In the genomic region with DNA sequence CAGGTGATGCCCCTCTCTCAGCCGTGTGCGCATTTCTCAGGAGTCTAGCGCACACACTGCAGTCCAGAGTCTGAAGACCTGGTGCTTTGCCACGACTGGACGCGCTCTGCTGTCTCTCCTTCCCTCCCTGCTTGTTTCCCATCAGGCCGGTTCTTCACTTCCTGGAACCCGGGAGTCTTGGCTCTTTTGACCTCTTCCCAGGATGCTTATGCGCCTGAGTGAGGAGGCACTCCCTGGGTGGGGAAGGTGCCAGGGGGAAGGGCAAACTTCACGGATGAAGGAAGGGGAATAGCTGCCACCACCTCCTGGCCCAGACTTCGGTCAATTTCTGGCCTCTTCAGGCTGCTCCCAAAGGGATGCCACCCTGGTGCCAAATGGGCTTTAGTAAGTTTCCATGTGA, we compare ENCODE assay signal across 20 mouse cellular contexts.
DNase-seq lines count a peak whose midpoint lies in the region; ATAC-seq lines count a peak whose summit lies in the region.
"Had no signal": no experiment of that assay in that cellular context is flagged by ENCODE, and none has a peak within 500 bp of the region (broad histone marks: within the 10 kb centered on the region; RNA-seq: fewer than 3 reads in every experiment).

No protein-coding gene starts in this region.

- no peak for ATAC-seq in heart, embryonic 12.5 days (ENCODE audit: insufficient number of reproducible peaks, low FRiP score)
- ATAC-seq: intestine, postnatal 0 days; liver, postnatal 0 days had no signal

- 25% methylated on average over 11 of the region's 11 CpGs for WGBS in embryonic facial prominence, embryonic 10.5 days
- WGBS in hindbrain, embryonic 10.5 days, result 37% methylated on average over 11 of the region's 11 CpGs
- 46% methylated on average over 11 of the region's 11 CpGs for WGBS in heart, embryonic 12.5 days

- peak; percentile 34 for DNase-seq in cerebellum, adult 9-11 months
- no peak for DNase-seq in cerebellum, postnatal 36 days
- peak; percentile 49 for DNase-seq in ZHBTc4 (ENCODE audit: low read depth, low spot score)
- DNase-seq in embryonic facial prominence, embryonic 10.5 days (ENCODE audit: low spot score), result peak; percentile 21
- DNase-seq in kidney, postnatal 25 days, result peak; percentile 18 to 59
- DNase-seq in hindbrain, embryonic 10.5 days (ENCODE audit: low spot score), result no peak
- DNase-seq: gastrocnemius, postnatal 14 days; layer of hippocampus, adult 9-11 months; liver, postnatal 0 days; lung, postnatal 14 days; spleen, adult 18-20 months; thymus, postnatal 14 days had no signal

- H3K4me1 ChIP-seq in embryonic facial prominence, embryonic 10.5 days, result peaks cover 10% of the 10 kb centered on the region
- H3K4me1 ChIP-seq in hindbrain, embryonic 10.5 days (replicated peaks), result peaks cover 9% of the 10 kb centered on the region
- H3K4me1 ChIP-seq in heart, embryonic 12.5 days (replicated peaks), result no peaks in the 10 kb centered on the region
- H3K4me1 ChIP-seq: embryonic facial prominence, embryonic 15.5 days; hindbrain, embryonic 15.5 days; limb, embryonic 15.5 days; stomach, embryonic 15.5 days had no signal

- 0 out of 2 replicates have a peak, but pooled peaks cover 2% of the 10 kb centered on the region for H3K9me3 ChIP-seq in embryonic facial prominence, embryonic 10.5 days
- no peaks in the 10 kb centered on the region for H3K9me3 ChIP-seq in hindbrain, embryonic 10.5 days
- H3K9me3 ChIP-seq in heart, embryonic 12.5 days (replicated peaks), result no peaks in the 10 kb centered on the region
- H3K9me3 ChIP-seq: embryonic facial prominence, embryonic 15.5 days; forebrain, embryonic 10.5 days; heart, embryonic 10.5 days; hindbrain, embryonic 15.5 days; limb, embryonic 15.5 days; stomach, embryonic 15.5 days had no signal

- no peak overlapping the region for H3K27ac ChIP-seq in embryonic facial prominence, embryonic 10.5 days (replicated peaks)
- no peak overlapping the region for H3K27ac ChIP-seq in hindbrain, embryonic 10.5 days
- no peak overlapping the region for H3K27ac ChIP-seq in heart, embryonic 12.5 days (ENCODE audit: poor library complexity, severe bottlenecking)
- H3K27ac ChIP-seq: embryonic facial prominence, embryonic 15.5 days; forebrain, embryonic 10.5 days; heart, embryonic 10.5 days; hindbrain, embryonic 15.5 days; limb, embryonic 15.5 days; stomach, embryonic 15.5 days had no signal

- peaks cover 69% of the 10 kb centered on the region for H3K27me3 ChIP-seq in embryonic facial prominence, embryonic 10.5 days (replicated peaks; ENCODE audit: low read depth, poor library complexity, severe bottlenecking)
- peaks cover 19% of the 10 kb centered on the region for H3K27me3 ChIP-seq in hindbrain, embryonic 10.5 days (ENCODE audit: insufficient read depth, poor library complexity, severe bottlenecking)
- 0 out of 2 replicates have a peak, but pooled peaks cover 11% of the 10 kb centered on the region for H3K27me3 ChIP-seq in heart, embryonic 12.5 days (replicated peaks)
- H3K27me3 ChIP-seq: hindbrain, embryonic 15.5 days; limb, embryonic 15.5 days; stomach, embryonic 15.5 days had no signal

- H3K36me3 ChIP-seq in embryonic facial prominence, embryonic 10.5 days (replicated peaks), result no peaks in the 10 kb centered on the region
- H3K36me3 ChIP-seq in hindbrain, embryonic 10.5 days, result no peaks in the 10 kb centered on the region
- H3K36me3 ChIP-seq in heart, embryonic 12.5 days, result no peaks in the 10 kb centered on the region
- H3K36me3 ChIP-seq: embryonic facial prominence, embryonic 15.5 days; forebrain, embryonic 10.5 days; heart, embryonic 10.5 days; hindbrain, embryonic 15.5 days; limb, embryonic 15.5 days; stomach, embryonic 15.5 days had no signal

- no peak overlapping the region for H3K4me2 ChIP-seq in heart, embryonic 12.5 days
- H3K4me2 ChIP-seq: embryonic facial prominence, embryonic 15.5 days; hindbrain, embryonic 15.5 days; limb, embryonic 15.5 days; stomach, embryonic 15.5 days had no signal

- H3K4me3 ChIP-seq in embryonic facial prominence, embryonic 10.5 days, result no peak overlapping the region
- no peak overlapping the region for H3K4me3 ChIP-seq in hindbrain, embryonic 10.5 days
- no peak overlapping the region for H3K4me3 ChIP-seq in heart, embryonic 12.5 days
- H3K4me3 ChIP-seq: embryonic facial prominence, embryonic 15.5 days; forebrain, embryonic 10.5 days; heart, embryonic 10.5 days; hindbrain, embryonic 15.5 days; limb, embryonic 15.5 days; stomach, embryonic 15.5 days had no signal

- H3K9ac ChIP-seq in heart, embryonic 12.5 days, result no peak overlapping the region
- H3K9ac ChIP-seq: embryonic facial prominence, embryonic 15.5 days; hindbrain, embryonic 15.5 days; limb, embryonic 15.5 days; liver, postnatal 0 days; stomach, embryonic 15.5 days had no signal

Comparison
In these comparisons a context has a peak if more than half of its experiments do, and no peak if none do; other contexts are left out.
1. DNase-seq: peak in cerebellum, adult 9-11 months (single experiment), ZHBTc4 (single experiment), embryonic facial prominence, embryonic 10.5 days (single experiment) and kidney, postnatal 25 days (2 of 2); none in cerebellum, postnatal 36 days (0 of 2) and hindbrain, embryonic 10.5 days (single experiment).